Mouse (Mus musculus): ENCODE data around the gene Ppm1b. TPM values are rescaled to one million over a fixed set of nuclear protein-coding genes. Genes with fewer than 3 reads are reported as not detected.

Gene Ppm1b
- polyA plus RNA-seq, 1 experiment from 2014 or later = 91.4 TPM

DNA sequence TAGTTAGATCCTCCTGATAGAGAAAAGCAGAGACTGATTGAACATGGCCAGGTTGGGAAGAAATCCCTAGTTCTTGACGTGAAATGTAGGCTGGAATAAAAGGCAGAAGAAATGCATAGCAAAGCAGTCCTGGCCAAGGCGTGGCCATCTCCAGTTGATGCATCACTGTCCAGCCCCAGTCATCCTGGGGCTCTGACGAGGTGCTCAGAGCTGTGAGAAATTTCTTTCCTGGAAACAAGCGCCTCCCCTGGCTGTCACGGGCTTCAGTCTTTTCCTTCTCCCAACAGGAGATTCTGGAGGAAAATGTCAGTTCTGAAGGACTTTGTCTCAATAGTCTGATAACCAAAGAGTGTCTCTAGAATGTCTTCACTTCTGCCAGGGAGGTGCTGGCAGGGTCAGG lies 74.1 kb downstream of the Ppm1b start:
- no peak overlapping the region for H3K9ac ChIP-seq (ENCODE audit: low read length)
- H3K27me3 ChIP-seq (replicated peaks; ENCODE audit: control insufficient read depth, insufficient read depth, low read length) = no peaks in the 10 kb centered on the region
- WGBS = 75% methylated on average over 5 of the region's 5 CpGs
- H3K36me3 ChIP-seq (ENCODE audit: control insufficient read depth, insufficient read depth, low read length) = no peaks in the 10 kb centered on the region
- DNase-seq (ENCODE audit: low spot score) = no peak
- ATAC-seq (replicated peaks; ENCODE audit: low FRiP score, low TSS enrichment, low read depth) = no peak
- H3K4me1 ChIP-seq (replicated peaks; ENCODE audit: control insufficient read depth, insufficient read depth, low read length) = no peaks in the 10 kb centered on the region
- H3K4me3 ChIP-seq (ENCODE audit: low read depth, low read length) = no peak overlapping the region
- H3K4me2 ChIP-seq (ENCODE audit: low read length) = no peak overlapping the region
- H3K27ac ChIP-seq (ENCODE audit: low read depth) = no peak overlapping the region
- no peaks in the 10 kb centered on the region for H3K9me3 ChIP-seq (ENCODE audit: control insufficient read depth, low read length)

DNA sequence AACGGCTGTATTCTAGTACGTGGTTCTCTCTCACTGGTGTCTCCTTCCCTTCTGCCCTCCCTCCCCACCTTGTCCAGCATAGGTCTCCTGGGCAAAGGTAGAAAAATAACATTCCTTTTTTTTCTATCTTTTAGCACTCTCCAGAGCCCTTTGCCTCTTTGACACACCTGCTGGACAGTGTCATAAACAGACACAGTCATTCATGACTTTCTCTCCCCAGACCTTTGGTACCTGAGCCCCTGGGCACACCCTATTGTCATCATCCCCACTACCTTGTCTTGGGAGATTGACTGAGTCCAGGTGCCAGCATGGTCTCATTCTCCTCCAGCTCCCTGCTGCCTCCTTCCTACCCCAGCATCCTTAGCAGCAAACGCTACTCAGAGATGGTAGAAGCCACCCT lies 76.5 kb downstream of the Ppm1b start:
- no peak for ATAC-seq (replicated peaks; ENCODE audit: low FRiP score, low TSS enrichment, low read depth)
- no peaks in the 10 kb centered on the region for H3K27me3 ChIP-seq (replicated peaks; ENCODE audit: control insufficient read depth, insufficient read depth, low read length)

DNA sequence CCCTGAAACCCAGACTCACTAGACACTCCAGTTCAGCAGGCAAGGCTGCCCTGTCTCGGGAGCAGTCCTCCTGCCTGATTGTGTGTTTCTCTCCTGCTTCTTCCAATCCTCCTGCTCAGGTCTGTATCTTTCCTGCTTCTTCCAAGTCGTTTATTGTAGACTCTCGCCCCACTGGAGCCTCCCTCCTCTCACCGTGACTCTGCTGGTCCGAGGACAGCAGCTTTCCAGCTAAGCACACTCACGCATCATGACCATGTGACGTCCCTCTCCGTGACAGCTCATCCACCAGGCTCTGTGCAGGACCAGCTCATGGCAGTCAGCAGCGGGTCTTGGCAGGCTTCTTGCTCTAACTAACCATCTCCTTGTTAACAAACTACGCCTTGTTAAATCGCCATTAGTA lies 77.5 kb downstream of the Ppm1b start:
- Histone ChIP-seq H3K9me3 (ENCODE audit: control insufficient read depth, low read length) (no peaks in the 10 kb centered on the region), H3K9ac (ENCODE audit: low read length) (no peak overlapping the region), H3K27me3 (replicated peaks; ENCODE audit: control insufficient read depth, insufficient read depth, low read length) (no peaks in the 10 kb centered on the region), H3K27ac (ENCODE audit: low read depth) (no peak overlapping the region), H3K36me3 (ENCODE audit: control insufficient read depth, insufficient read depth, low read length) (no peaks in the 10 kb centered on the region), H3K4me1 (replicated peaks; ENCODE audit: control insufficient read depth, insufficient read depth, low read length) (no peaks in the 10 kb centered on the region), H3K4me2 (ENCODE audit: low read length) (no peak overlapping the region), H3K4me3 (ENCODE audit: low read depth, low read length) (no peak overlapping the region)
- DNase-seq (ENCODE audit: low spot score) (no peak), ATAC-seq (replicated peaks; ENCODE audit: low FRiP score, low TSS enrichment, low read depth) (no peak)
- 57% methylated on average over 11 of the region's 11 CpGs for WGBS

More for the DNA sequence above, 76.5 kb downstream of the Ppm1b start:
- no peak overlapping the region for H3K4me2 ChIP-seq (ENCODE audit: low read length)
- no peaks in the 10 kb centered on the region for H3K4me1 ChIP-seq (replicated peaks; ENCODE audit: control insufficient read depth, insufficient read depth, low read length)
- H3K9me3 ChIP-seq (ENCODE audit: control insufficient read depth, low read length) = no peaks in the 10 kb centered on the region
- no peak overlapping the region for H3K27ac ChIP-seq (ENCODE audit: low read depth)
- H3K4me3 ChIP-seq (ENCODE audit: low read depth, low read length) = no peak overlapping the region
- no peak overlapping the region for H3K9ac ChIP-seq (ENCODE audit: low read length)
- 76% methylated on average over 3 of the region's 3 CpGs for WGBS
- no peaks in the 10 kb centered on the region for H3K36me3 ChIP-seq (ENCODE audit: control insufficient read depth, insufficient read depth, low read length)
- no peak for DNase-seq (ENCODE audit: low spot score)

DNA sequence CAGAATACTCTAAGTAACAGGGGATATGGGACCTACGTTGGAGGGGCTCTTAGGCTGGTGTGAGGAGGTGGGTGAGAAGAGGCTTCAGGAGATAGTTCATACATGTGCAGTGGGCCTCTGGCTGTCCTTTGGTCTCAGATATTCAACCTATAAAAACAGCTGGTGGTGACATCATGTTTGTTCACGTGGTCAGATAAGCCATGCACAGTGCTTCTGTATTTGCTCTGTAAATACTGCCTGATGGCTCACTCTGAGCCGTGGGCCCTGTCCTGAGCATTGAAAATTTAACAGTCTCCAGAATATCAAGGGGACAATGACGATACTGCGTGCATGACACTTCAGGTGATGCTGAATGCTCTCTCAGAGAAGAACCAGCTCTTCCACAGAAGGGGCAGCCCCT lies 81.3 kb downstream of the Ppm1b start:
- Histone ChIP-seq H3K36me3 (ENCODE audit: control insufficient read depth, insufficient read depth, low read length) (no peaks in the 10 kb centered on the region), H3K4me3 (ENCODE audit: low read depth, low read length) (no peak overlapping the region), H3K9me3 (ENCODE audit: control insufficient read depth, low read length) (no peaks in the 10 kb centered on the region), H3K9ac (ENCODE audit: low read length) (no peak overlapping the region), H3K27me3 (replicated peaks; ENCODE audit: control insufficient read depth, insufficient read depth, low read length) (no peaks in the 10 kb centered on the region), H3K27ac (ENCODE audit: low read depth) (no peak overlapping the region), H3K4me1 (replicated peaks; ENCODE audit: control insufficient read depth, insufficient read depth, low read length) (no peaks in the 10 kb centered on the region), H3K4me2 (ENCODE audit: low read length) (no peak overlapping the region)
- 68% methylated on average over 5 of the region's 5 CpGs for WGBS
- DNase-seq (ENCODE audit: low spot score) = no peak
- ATAC-seq (replicated peaks; ENCODE audit: low FRiP score, low TSS enrichment, low read depth) = 0 out of 2 replicates have a peak, but pooled peaks have one; percentile 22

DNA sequence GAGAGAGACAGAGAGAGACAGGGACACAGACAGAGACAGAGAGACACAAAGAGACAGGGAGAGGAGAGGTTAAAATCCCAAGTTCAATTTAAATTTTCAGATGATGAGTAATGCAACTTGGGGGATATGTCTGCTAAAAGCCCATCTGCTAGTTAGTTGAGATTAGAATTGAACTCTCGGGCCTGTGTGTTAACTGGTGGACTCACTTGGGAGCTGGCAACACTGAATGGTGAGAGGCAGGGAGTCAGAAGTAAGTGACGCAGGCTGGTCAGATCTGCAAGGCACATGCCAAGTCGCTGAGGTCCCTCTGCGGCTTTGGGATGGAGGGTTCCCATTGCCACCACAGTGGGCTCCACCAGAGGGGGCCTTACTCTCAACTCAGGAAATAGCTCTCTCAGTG lies 81.8 kb downstream of the Ppm1b start:
- Histone ChIP-seq H3K27me3 (replicated peaks; ENCODE audit: control insufficient read depth, insufficient read depth, low read length) (no peaks in the 10 kb centered on the region), H3K4me1 (replicated peaks; ENCODE audit: control insufficient read depth, insufficient read depth, low read length) (no peaks in the 10 kb centered on the region), H3K36me3 (ENCODE audit: control insufficient read depth, insufficient read depth, low read length) (no peaks in the 10 kb centered on the region), H3K4me3 (ENCODE audit: low read depth, low read length) (no peak overlapping the region), H3K9me3 (ENCODE audit: control insufficient read depth, low read length) (no peaks in the 10 kb centered on the region), H3K4me2 (ENCODE audit: low read length) (no peak overlapping the region), H3K27ac (ENCODE audit: low read depth) (no peak overlapping the region), H3K9ac (ENCODE audit: low read length) (no peak overlapping the region)
- no peak for DNase-seq (ENCODE audit: low spot score)
- WGBS = 78% methylated on average over 4 of the region's 4 CpGs
- no peak for ATAC-seq (replicated peaks; ENCODE audit: low FRiP score, low TSS enrichment, low read depth)

DNA sequence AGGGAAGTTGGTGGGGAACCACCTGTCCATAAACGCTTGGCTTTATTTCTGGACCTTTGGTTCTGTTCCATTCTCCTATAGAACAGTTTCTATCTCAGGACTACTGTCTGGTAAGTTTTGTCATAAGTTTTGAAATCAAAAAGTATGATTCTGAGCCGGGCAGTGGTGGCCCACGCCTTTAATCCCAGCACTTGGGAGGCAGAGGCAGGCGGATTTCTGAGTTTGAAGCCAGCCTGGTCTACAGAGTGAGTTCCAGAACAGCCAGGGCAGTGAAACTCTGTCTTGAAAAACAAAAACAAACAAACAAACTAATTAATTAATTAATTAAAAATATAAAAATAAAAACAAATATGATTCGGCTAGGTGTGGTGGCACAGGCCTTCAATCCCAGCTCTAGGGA lies 82.2 kb downstream of the Ppm1b start:
- no peaks in the 10 kb centered on the region for H3K27me3 ChIP-seq (replicated peaks; ENCODE audit: control insufficient read depth, insufficient read depth, low read length)
- 97% methylated on average over 5 of the region's 5 CpGs for WGBS
- ATAC-seq (replicated peaks; ENCODE audit: low FRiP score, low TSS enrichment, low read depth) = no peak

DNA sequence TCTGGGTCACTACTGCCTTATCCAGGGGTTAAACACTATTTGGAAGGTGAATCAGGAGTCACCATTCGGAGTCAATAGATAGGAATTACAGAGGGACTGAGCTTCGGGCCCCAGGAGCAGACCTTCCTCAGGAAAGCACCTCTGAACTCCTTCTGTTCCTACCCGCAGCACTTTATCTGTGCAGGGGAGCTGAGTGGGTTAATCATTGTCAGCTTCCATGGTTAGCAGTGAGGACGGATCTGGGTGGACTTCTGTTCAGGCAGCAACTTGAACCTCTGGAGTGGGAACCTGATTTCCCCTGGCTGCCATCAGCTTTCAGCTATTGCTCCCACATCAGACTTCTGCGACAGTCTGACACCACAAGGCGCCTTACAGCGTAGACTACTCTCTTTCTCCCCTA lies 84.4 kb downstream of the Ppm1b start:
- Histone ChIP-seq H3K4me1 (replicated peaks; ENCODE audit: control insufficient read depth, insufficient read depth, low read length) (no peaks in the 10 kb centered on the region), H3K36me3 (ENCODE audit: control insufficient read depth, insufficient read depth, low read length) (no peaks in the 10 kb centered on the region), H3K4me2 (ENCODE audit: low read length) (no peak overlapping the region), H3K9me3 (ENCODE audit: control insufficient read depth, low read length) (no peaks in the 10 kb centered on the region), H3K9ac (ENCODE audit: low read length) (no peak overlapping the region), H3K27me3 (replicated peaks; ENCODE audit: control insufficient read depth, insufficient read depth, low read length) (no peaks in the 10 kb centered on the region), H3K27ac (ENCODE audit: low read depth) (no peak overlapping the region), H3K4me3 (ENCODE audit: low read depth, low read length) (no peak overlapping the region)
- ATAC-seq (replicated peaks; ENCODE audit: low FRiP score, low TSS enrichment, low read depth) = peak; percentile 72; the same call in 1 of the 2 replicates
- WGBS = 58% methylated on average over 7 of the region's 7 CpGs
- DNase-seq (ENCODE audit: low spot score) = no peak

More for the DNA sequence above, 82.2 kb downstream of the Ppm1b start:
- H3K4me3 ChIP-seq (ENCODE audit: low read depth, low read length) = no peak overlapping the region
- H3K4me2 ChIP-seq (ENCODE audit: low read length) = no peak overlapping the region
- H3K9ac ChIP-seq (ENCODE audit: low read length) = no peak overlapping the region
- no peaks in the 10 kb centered on the region for H3K9me3 ChIP-seq (ENCODE audit: control insufficient read depth, low read length)
- no peak overlapping the region for H3K27ac ChIP-seq (ENCODE audit: low read depth)
- no peaks in the 10 kb centered on the region for H3K36me3 ChIP-seq (ENCODE audit: control insufficient read depth, insufficient read depth, low read length)
- no peaks in the 10 kb centered on the region for H3K4me1 ChIP-seq (replicated peaks; ENCODE audit: control insufficient read depth, insufficient read depth, low read length)
- no peak for DNase-seq (ENCODE audit: low spot score)

DNA sequence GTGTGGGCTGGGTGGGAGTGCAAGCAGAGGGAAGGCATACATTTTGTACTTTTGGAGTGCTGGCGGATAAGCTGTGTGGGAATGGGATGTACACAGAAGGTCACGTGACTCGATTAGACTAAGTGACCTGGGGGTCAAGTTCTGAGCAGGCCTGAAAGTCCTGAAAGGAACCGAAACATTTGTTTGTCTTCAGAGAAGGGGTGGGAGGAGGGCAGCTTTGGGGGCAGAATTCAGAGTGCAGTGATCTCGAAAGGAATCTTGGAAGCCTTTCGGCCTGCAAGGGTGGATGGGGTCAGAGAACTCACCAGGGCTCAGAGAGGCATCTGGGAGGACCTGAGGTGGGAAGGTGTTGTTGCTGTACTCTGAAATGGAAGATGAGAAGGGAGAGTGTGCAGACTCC lies 85.9 kb downstream of the Ppm1b start:
- no peak overlapping the region for H3K9ac ChIP-seq (ENCODE audit: low read length)
- 47% methylated on average over 6 of the region's 6 CpGs for WGBS
- H3K4me2 ChIP-seq (ENCODE audit: low read length) = no peak overlapping the region
- DNase-seq (ENCODE audit: low spot score) (no peak), ATAC-seq (replicated peaks; ENCODE audit: low FRiP score, low TSS enrichment, low read depth) (no peak)
- no peak overlapping the region for H3K27ac ChIP-seq (ENCODE audit: low read depth)
- H3K27me3 ChIP-seq (replicated peaks; ENCODE audit: control insufficient read depth, insufficient read depth, low read length) = no peaks in the 10 kb centered on the region
- H3K4me3 ChIP-seq (ENCODE audit: low read depth, low read length) = no peak overlapping the region
- no peaks in the 10 kb centered on the region for H3K36me3 ChIP-seq (ENCODE audit: control insufficient read depth, insufficient read depth, low read length)
- no peaks in the 10 kb centered on the region for H3K4me1 ChIP-seq (replicated peaks; ENCODE audit: control insufficient read depth, insufficient read depth, low read length)
- H3K9me3 ChIP-seq (ENCODE audit: control insufficient read depth, low read length) = no peaks in the 10 kb centered on the region

DNA sequence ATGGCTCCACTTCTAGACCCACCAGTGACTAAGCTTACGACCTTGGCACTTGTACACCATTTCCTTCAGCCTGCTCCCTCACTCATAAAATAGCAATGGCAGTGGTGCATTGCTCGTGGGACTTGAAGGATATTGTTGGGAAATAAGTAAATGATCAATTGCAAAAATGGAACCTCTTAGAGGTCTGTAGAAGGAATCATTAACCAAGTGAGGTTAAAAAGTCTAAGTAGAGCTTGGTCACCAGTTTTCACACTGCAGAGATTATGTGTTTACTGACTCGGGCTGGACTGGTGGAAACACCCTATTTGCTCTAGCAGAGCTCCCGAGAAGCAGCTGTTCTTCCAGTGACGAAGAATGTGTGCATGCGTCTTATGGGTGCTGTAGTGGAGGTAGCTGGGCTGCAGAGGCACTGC lies 86.9 kb downstream of the Ppm1b start:
- H3K9me3 ChIP-seq (ENCODE audit: control insufficient read depth, low read length) = no peaks in the 10 kb centered on the region
- H3K4me2 ChIP-seq (ENCODE audit: low read length) = no peak overlapping the region
- H3K4me1 ChIP-seq (replicated peaks; ENCODE audit: control insufficient read depth, insufficient read depth, low read length) = no peaks in the 10 kb centered on the region
- ATAC-seq (replicated peaks; ENCODE audit: low FRiP score, low TSS enrichment, low read depth) (no peak), DNase-seq (ENCODE audit: low spot score) (no peak)
- 73% methylated on average over 6 of the region's 6 CpGs for WGBS
- H3K9ac ChIP-seq (ENCODE audit: low read length) = no peak overlapping the region
- no peaks in the 10 kb centered on the region for H3K27me3 ChIP-seq (replicated peaks; ENCODE audit: control insufficient read depth, insufficient read depth, low read length)
- no peak overlapping the region for H3K27ac ChIP-seq (ENCODE audit: low read depth)
- H3K4me3 ChIP-seq (ENCODE audit: low read depth, low read length) = no peak overlapping the region
- H3K36me3 ChIP-seq (ENCODE audit: control insufficient read depth, insufficient read depth, low read length) = no peaks in the 10 kb centered on the region
